Mouse (Mus musculus) large intestine, adult 2 months (tissue): ENCODE measurements around the gene Rpa2. TPM values are rescaled to one million over a fixed set of nuclear protein-coding genes. Genes with fewer than 3 reads are reported as not detected.
"Not testable (repeated sequence)": the region's sequence is repeated elsewhere in the genome, so short reads cannot be mapped to it uniquely, and the experiment has no call there.

Experiments used
- DNase-seq: peaks from one replicate; pipeline ENCODE4 v3.0.0-alpha.2; 2012; ENCODE audit warnings: low read depth, low spot score
- WGBS: fragments of 180-500 bp; shearing (Covaris S2); methylation state at CpG from one replicate; pipeline ENCODE4 v1.1.7; 2018; 5-methylcytosine and 5-hydroxymethylcytosine counted together
- polyA plus RNA-seq: library from polyadenylated mRNA; depleted of rRNA; stranded (reverse); fragments of >200 nt; gene quantifications from 2 replicates; pipeline ENCODE4 v1.2.3, GENCODE M21; 2012

The Rpa2 gene
- polyA plus RNA-seq, 1 experiment = 26.2 TPM

DNA sequence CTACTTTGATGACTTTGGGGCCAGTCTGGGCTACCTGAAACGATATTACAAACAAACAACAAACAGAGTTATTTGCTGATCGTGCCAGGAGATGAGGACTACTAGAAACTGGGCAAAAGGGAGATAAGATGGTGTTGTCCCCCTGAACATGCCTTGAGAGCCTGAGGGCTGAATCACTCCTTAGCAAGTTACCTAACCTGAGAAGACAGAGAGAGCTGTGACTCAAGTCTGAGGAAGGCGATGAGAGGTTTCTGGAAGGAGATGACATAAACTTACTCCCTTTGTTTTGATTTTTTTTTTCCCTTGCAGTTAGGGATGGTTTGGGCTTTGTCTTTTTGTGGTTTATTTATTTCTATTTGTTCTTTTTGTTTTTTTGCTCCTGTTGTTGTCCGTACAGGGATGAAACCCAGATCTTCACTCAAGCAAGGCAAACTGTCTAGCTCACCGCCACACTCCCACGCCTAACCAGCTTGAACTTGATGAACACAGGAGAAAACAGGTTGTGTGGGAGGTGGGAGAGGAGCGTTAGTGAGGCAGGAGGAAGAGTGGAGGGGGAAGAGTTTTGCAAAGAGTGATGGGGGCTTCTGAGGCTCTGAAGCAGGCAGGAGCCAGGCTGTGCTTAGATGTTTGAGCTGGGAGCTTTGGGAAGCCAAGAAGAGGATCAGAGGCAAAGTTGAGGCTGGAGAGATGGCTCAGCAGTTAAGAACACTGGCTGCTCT, 10.3 kb upstream of the Rpa2 start:
- DNase-seq = no peak
- 72% methylated on average over 7 of the region's 7 CpGs for WGBS

- DNase-seq = no peak
- 20% methylated on average over 3 of the region's 3 CpGs for WGBS
Observed at GRCm38 (mm10) chr4:132760296-132760695, 7.8 kb upstream of the Rpa2 start.

DNA sequence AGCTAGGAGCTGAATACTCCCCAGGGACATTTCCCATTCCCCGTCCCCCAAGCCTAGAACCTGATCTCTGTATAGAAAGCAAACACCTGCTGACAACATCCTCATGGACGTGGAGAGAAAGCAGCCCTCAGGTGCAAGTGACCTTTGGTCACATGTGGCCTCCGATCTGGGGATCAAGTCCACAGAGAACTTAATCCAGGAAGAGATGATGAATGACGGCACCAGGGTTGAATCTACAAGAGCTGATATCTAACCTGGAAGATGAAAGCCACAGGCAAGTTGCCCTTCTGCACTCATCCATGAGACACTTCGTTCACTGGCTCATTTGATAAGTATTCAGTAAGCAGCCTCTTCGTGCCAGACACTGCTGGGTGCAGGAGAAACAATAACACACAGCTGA, 5.5 kb upstream of the Rpa2 start:
- WGBS = 54% methylated on average over 6 of the region's 6 CpGs
- no peak for DNase-seq

GRCm38 (mm10) chr4:132763125-132763524, 5.0 kb upstream of the Rpa2 start:
- DNase-seq = not testable (repeated sequence)

DNA sequence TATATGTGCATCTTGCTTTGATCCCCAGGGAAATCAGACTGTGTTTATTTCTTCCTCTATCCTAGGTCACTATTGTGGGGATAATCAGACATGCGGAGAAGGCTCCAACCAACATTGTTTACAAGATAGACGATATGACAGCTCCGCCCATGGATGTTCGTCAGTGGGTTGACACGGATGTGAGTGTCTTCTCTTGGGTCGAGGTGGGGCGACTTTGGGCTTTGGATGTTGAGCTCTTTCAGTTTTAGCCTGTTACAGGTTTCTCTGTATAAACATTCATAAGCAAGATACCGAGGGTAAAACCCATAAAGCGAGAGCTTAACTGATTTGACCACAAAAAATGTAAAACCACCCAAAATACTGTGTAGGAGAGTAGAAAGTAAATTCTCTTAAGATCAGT, 3.6 kb downstream of the Rpa2 start:
- 85% methylated on average over 9 of the region's 9 CpGs for WGBS
- DNase-seq = no peak

More at GRCm38 (mm10) chr4:132763125-132763524, 5.0 kb upstream of the Rpa2 start:
- WGBS = 86% methylated on average over 3 of the region's 3 CpGs

DNA sequence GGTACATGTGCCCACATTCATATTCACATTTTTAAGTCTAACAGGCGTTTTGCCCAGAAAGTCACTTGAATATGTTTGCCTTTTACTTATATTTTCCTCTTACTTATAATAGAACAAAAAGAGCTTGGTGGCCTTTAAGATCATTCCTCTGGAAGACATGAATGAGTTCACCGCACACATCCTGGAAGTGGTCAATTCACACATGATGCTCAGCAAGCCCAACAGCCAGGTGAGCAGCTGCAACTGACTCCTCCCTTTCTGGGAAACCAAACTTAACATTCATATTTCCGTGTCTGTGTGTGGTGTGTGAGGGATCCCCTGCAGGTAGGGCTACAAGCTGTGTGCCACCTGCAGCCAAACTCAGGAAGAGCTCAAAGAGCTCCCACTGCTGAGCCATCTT, 6.8 kb downstream of the Rpa2 start:
- 76% methylated on average over 3 of the region's 3 CpGs for WGBS

DNA sequence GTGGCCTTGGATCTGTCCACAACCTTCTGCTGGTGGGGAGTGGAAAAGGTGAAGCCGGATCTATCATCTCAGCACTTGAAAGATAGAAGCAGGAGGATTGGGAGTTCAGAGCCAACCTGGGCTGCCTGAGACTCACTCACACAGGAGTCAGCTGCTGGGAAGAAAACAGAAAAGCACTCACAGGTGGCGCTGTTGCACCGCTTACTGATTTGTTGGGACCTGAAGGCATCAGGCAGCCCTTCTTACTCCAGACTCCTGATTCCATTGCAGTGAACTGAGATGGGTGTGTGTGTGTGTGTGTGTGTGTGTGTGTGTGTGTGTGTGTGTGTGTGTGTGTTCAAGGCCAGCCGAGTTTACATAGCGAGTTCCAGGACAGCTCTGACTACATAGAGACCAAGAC, 8.6 kb downstream of the Rpa2 start:
- DNase-seq = no peak
- WGBS = 77% methylated on average over 5 of the region's 5 CpGs

More for the DNA sequence above, 6.8 kb downstream of the Rpa2 start:
- no peak for DNase-seq

DNA sequence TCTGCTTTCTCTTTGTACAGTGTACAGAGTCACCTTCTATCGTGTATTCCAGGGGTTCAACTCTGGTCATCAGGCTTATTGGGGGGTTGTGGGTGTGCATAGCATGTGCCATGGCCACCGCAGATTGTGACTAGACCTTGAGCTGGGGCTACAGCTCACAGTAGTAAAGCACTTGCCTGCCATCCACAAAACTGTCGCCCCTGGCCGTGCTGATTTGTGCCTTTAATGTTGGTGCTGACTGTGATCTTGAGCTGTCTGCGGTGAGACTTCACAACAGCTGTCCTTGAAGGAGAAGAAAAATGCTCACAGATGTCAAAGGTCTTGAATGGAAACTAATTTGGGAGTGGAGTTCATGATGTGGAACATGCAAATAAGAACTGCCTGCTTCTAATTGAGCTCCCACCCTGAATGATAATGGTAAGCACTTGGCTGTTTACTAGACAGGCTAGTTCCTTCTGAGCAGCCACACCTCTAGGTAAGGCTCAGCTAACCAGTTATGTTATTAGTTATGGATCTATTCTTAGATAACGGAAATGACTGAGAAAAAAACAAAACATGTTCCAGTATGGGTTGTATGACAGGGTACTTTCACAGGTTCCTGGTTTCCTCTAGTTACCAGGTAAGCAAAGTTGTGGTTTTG, 10.6 kb downstream of the Rpa2 start:
- WGBS = 92% methylated on average over 6 of the region's 6 CpGs
- no peak for DNase-seq

GRCm38 (mm10) chr4:132780288-132780687, 12.2 kb downstream of the Rpa2 start:
- peak; percentile 61 for DNase-seq

GRCm38 (mm10) chr4:132783732-132784131, 15.6 kb downstream of the Rpa2 start:
- DNase-seq = no peak
- 68% methylated on average over 2 of the region's 2 CpGs for WGBS

More at GRCm38 (mm10) chr4:132780288-132780687, 12.2 kb downstream of the Rpa2 start:
- 39% methylated on average over 4 of the region's 4 CpGs for WGBS

- WGBS = 90% methylated on average over 13 of the region's 13 CpGs
- DNase-seq = no peak
Observed at GRCm38 (mm10) chr4:132785228-132785627, 17.1 kb downstream of the Rpa2 start.

DNA sequence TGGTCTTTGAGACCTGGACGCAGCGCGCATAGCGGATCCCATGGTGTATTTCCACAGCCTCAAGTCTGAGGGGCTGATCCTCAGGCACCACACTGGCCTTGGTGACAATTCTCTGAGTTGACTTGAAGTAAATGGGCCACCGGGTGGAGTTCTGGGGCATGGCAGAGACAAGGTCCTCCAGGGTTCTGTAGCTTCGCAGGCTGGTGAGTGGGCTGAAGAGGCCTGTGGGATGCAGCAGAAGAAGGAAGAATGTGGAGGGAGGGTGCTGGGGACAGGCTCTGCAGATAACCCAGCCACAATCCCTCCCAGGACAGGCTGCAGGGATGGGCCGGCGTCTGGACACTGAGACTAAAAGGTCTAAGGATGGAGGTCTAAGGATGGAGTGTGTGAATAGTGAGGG, 21.6 kb downstream of the Rpa2 start:
- 90% methylated on average over 8 of the region's 8 CpGs for WGBS
- DNase-seq = no peak

DNA sequence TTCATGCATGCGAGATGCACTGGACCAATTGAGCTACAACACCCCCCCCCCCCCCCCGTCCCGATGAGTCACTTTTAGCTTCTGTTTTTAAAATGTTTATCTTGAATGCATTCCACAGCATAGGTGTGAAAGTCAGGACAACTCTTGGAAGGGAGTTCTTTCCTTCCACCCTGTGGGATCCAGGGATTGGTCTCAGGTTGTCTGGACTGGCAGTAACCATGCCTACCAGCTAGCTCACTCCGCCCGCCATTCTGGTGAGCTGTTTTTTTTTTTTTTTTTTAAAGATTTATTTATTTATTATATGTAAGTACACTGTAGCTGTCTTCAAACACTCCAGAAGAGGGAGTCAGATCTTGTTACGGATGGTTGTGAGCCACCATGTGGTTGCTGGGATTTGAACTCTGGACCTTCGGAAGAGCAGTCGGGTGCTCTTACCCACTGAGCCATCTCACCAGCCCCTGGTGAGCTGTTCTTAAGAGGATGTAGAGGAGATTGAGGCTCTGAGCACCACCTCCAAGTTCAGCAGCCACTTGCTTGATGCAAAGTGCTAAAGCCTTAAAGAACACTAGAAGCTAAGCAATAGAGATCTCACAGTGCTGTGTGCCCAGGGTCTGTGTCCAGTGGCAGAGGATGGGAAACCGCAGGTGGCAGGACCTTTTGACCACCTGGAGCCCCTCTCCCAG, 25.3 kb downstream of the Rpa2 start:
- DNase-seq = not testable (repeated sequence)
- WGBS = 62% methylated on average over 9 of the region's 9 CpGs

GRCm38 (mm10) chr4:132794028-132794427, 25.9 kb downstream of the Rpa2 start:
- 59% methylated on average over 9 of the region's 9 CpGs for WGBS
- DNase-seq = no peak

GRCm38 (mm10) chr4:132794760-132795159, 26.6 kb downstream of the Rpa2 start:
- DNase-seq = no peak
- 67% methylated on average over 8 of the region's 8 CpGs for WGBS

- WGBS = 66% methylated on average over 7 of the region's 7 CpGs
- no peak for DNase-seq
Observed at GRCm38 (mm10) chr4:132795171-132795570, 27.0 kb downstream of the Rpa2 start.

DNA sequence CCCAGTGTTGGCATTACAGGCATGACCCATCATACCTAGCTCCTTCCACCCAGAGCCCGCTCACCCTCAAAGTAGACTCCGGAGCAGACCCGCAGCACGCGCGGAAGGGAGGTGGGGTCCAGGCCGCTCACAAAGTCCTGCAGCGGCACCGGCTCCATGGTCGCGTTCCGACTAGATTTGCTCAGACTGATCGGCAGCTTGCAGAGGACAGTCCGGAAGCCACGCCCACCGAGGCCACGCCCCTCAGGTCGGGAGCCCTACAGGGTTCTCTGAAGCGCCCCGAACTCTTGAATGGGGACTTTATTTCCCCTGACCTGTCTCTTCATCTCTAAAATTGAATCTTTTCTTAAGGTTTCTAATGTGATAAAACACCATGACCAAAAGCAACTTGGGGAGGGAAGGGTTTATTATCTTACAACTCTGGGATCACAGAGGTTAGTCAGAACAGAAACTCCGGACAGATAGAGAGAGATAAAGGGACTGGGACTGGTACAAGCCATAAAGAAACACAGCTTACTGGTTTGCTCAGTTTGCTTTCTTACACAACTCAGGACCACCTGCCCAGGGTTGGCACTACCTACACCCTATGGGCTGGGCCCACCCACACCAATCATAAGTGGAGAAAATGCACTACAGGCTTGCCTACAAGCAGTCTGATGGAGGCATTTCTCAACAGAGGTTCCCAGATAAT, 28.2 kb downstream of the Rpa2 start, which contains the start of gene Themis2:
Gene Themis2 (minus strand): TSS at position 192 of the 691 bp plus-strand sequence.
- WGBS = 2% methylated on average over 21 of the region's 21 CpGs
- DNase-seq = peak; percentile 16

GRCm38 (mm10) chr4:132797461-132797860, 29.3 kb downstream of the Rpa2 start:
- 59% methylated on average over 1 of the region's 1 CpGs for WGBS
- no peak for DNase-seq

DNA sequence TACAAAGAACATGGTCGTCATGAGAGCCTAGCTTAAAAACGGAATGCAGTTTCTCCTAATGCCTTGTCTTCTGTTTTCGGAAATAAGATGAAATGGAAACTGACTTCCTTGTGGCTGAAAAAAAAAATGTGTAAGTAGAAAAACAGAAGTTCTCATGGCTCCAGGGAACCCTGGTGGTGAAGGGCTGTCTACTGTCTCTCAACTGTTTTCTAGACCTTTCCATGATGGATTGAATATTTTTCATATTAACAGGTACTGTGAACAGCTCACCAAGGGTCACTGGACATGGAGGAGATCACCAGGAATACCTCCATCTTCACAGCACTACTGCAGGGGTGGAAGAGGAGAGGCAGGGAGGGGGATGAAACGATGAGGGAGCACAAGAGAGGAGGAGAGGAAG, 29.9 kb downstream of the Rpa2 start:
- 64% methylated on average over 4 of the region's 4 CpGs for WGBS
- no peak for DNase-seq

GRCm38 (mm10) chr4:132798666-132799065, 30.5 kb downstream of the Rpa2 start:
- 79% methylated on average over 3 of the region's 3 CpGs for WGBS
- not testable (repeated sequence) for DNase-seq
